Mouse (Mus musculus) forelimb bud, embryonic 11.5 days (tissue): ENCODE measurements at regions not wholly inside any gene's neighbourhood (a gene's known extent, or its start where the extent isn't known, plus 50 kb on each side); places are given as distances from the start of the nearest gene placed in this dataset.
"Not testable (repeated sequence)": the region's sequence is repeated elsewhere in the genome, so short reads cannot be mapped to it uniquely, and the experiment has no call there.

ENCODE experiments used
- DNase-seq: peaks from one replicate; pipeline ENCODE4 v3.0.0-alpha.2; 2012; ENCODE audit warnings: low read depth, low spot score

DNA sequence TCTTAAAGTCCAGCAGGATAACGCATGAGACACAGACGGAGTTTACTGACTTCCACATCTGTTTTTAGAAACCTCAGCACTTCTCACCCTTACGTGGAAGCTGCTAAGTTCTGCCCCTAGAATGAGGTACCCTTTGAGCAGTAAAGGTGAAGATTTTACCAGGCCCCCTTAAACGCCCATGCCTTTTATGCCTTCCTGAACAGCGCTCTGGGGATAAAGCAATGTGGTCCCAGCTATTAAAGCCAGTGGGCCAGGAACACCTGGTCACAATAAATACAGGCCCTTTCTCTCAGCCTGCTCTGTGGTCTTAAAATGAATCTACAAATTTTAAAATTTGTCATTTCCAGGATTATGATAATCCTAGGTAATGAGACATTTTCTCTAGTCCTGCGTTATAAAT, 57.9 kb downstream of the Llph start:
- peak; percentile 79 for DNase-seq

DNA sequence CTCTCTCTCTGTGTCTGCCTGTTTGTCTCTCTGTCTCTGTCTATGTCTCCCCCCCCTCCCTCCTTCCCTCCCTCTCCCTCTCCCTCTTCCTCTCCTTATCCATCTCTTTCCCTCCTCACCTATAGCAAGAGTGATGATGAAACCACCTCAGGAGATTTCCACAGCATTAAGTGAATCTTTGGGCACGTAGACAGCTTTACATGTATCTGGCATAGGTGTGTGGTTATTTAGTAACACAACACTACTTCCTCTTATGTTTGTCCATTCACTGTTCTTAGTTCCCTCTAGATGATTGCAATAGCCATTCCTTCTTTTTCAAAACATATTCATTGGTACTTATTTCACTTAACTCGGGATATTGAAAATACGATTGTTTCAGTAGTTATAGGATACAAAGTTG, 65.0 kb downstream of the Llph start:
- DNase-seq, result no peak

DNA sequence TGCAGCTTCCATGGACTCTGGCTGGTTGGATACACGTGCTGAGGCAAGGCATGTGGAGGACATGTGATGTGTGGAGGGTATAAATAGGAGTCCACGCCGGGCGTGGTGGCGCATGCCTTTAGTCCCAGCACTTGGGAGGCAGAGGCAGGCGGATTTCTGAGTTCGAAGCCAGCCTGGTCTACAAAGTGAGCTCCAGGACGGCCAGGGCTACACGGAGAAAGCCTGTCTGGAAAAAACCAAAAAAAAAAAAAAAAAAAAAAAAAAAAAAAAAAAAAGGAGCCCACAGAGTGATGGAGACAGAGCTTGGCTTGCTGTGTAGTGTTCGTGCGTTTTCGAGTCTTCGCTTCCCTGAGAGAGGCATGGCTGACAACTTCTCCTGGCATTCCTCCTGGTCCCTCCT, 66.5 kb downstream of the Llph start:
- DNase-seq, result not testable (repeated sequence)

DNA sequence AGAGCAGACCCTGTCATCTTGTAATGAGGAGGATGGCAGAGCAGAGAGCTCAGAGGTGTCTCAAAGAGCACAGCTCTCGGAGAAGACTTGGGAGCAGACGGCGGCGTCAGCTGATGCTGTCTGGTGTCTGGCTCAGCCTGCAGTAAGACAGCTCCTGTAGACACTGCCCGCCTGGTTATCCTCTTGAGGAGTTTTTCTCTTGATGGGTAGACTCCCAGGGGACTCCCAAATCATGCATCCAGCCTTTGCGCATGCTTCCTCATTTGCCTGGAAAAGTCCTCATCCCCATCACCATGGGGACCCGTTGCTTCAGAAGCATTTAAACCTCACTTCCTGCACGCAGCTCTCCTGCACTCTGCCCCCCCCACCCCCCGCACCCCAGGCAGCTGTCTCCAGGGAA, 67.6 kb downstream of the Llph start:
- DNase-seq, result no peak

DNA sequence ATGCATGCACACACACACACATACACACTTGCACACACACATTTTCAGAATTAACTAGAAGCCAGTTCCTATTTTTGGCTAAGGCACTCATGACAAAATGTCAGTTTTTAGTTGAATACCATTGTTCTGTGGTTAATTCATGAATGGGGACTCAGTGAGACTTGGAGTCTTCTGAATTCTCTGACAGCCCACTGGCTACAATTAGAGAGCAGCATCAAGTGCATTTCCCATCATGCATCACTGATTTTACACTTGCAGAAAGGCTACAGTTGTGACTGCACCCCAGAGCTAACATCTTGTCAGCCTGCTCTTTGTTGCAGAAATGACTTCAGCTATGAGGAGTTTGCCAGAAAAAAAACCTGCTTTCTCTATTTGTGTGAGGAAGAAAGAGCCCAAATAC, 70.4 kb downstream of the Llph start:
- DNase-seq, result no peak

DNA sequence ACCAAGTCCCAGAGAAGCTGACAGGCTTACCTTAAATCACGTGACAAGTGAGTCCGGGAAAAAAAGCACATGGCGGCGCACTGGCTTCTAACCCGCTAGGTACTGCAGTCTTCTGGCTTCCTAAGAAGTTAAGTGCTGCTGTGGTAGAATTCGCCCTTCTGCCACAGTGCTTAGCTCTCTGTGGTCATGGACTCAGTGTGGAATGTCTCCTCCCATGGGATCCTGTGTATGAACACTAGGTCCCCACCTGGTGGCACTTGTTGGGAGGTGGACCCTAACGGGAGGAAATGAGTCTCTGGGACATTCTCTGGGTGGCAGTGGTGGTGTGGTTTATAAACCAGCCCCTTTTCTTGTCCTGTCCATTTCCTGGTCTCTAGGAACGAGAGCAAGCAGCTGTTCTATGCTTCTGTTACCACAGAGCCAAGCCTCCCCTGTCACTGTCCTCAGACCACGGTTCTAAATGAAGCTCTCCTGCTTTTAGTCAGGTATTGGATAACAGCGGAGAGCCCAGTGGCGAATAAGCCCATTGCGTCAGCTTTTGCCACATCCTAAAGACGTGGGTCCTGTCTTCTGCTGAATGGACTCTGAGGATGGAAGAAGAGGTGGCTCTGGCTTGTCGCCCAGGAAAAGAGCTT, 71.5 kb downstream of the Llph start:
- DNase-seq, result no peak

DNA sequence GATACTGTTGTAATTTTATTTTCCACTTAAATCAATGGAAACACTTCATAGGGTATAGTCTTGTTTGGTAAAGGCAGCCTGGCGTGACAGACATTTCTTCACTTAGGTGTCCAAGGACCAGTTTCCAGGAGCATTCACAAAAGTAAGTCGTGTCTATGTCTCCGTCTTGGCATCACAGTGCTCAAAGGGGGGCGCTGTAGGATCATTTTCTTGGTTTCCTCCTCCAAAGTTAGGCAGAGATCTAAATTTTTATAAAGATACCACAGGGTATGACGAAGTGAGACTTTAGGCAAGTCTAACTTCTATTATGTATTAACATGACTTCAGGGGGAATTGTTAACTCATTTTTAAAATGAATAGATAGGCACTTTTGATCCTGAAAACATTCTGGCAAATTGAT, 79.1 kb downstream of the Llph start:
- DNase-seq, result no peak

DNA sequence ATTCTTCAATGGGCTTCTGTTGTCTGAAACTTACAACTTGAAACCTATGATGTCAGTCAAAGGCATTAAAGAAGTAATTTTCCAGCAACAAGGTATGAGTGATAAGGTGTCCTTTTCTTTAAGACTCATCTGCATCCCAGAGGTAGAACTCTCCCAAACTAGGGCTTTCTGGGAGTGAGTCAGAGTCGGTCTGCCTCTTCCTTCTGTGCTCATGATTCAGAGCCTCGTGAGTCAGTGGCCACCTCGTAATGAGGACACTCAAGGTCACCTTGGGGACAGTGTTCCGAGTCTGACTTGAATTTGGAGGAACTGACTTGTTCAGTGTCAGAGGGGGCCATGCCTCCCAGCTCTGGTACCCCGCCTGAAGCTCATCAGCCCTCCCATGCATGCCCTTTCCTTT, 81.8 kb downstream of the Llph start:
- no peak for DNase-seq
